Mouse (Mus musculus) limb, embryonic 12.5 days (tissue): ENCODE data around the gene Dact1. TPM values are rescaled to one million over a fixed set of nuclear protein-coding genes. Genes with fewer than 3 reads are reported as not detected.
A peak's percentile ranks its signal among the peaks of the same experiment; 100 is the strongest.

Experiments
- ATAC-seq: fragments of 200-750 bp; cut with Nextera tagmentation; 2 replicates; pipeline ENCODE4 v1.8.0; 2017; ENCODE audit warnings: low read depth, moderate TSS enrichment; ENCODE audit not compliant: insufficient number of reproducible peaks, insufficient read depth, low FRiP score, low TSS enrichment
- H3K27ac ChIP-seq: fragments of 300-500 bp; sonication (generic); 2 replicates; pipeline ENCODE4 v1.5.1; 2016; ENCODE audit warnings: mild to moderate bottlenecking, moderate library complexity
- H3K27me3 ChIP-seq: fragments of 300-500 bp; sonication (generic); 2 replicates; pipeline ENCODE4 v1.6.1; 2016; ENCODE audit warnings: mild to moderate bottlenecking, moderate library complexity
- H3K36me3 ChIP-seq: fragments of 300-500 bp; sonication (generic); 2 replicates; pipeline ENCODE4 v1.6.1; 2016; ENCODE audit warnings: mild to moderate bottlenecking, moderate library complexity
- H3K4me1 ChIP-seq: fragments of 300-500 bp; sonication (generic); replicated peaks from 2 replicates; pipeline ENCODE4 v1.6.1; 2016
- H3K4me2 ChIP-seq: fragments of 300-500 bp; sonication (generic); 2 replicates; pipeline ENCODE4 v1.6.1; 2016; ENCODE audit warnings: mild to moderate bottlenecking, moderate library complexity
- H3K4me3 ChIP-seq: fragments of 300-500 bp; sonication (generic); replicated peaks from 2 replicates; pipeline ENCODE4 v1.5.1; 2016; ENCODE audit warnings: mild to moderate bottlenecking
- H3K9ac ChIP-seq: fragments of 300-500 bp; sonication (generic); replicated peaks from 2 replicates; pipeline ENCODE4 v1.6.1; 2016; ENCODE audit warnings: mild to moderate bottlenecking, moderate library complexity
- H3K9me3 ChIP-seq: fragments of 300-500 bp; sonication (generic); 2 replicates; pipeline ENCODE4 v1.6.1; 2016; ENCODE audit warnings: mild to moderate bottlenecking, moderate library complexity
- WGBS: fragments of 180-500 bp; shearing (Covaris S2); methylation state at CpG from one replicate; pipeline ENCODE4 v1.1.7; 2016; 5-methylcytosine and 5-hydroxymethylcytosine counted together
- polyA plus RNA-seq: library from polyadenylated mRNA; unstranded; fragments of >200 nt; fragmentation: Nextera tagmentation; extraction: Ambion mirVana; gene quantifications from 2 replicates; pipeline ENCODE4 v1.2.1, GENCODE M21; 2016

Dact1 gene
- 29.5 and 29.7 TPM in 2 replicates for polyA plus RNA-seq

GRCm38 (mm10) chr12:71309581-71310067 lies at the start of gene Dact1:
Dact1 (plus strand) TSS chr12:71309884.
- peaks cover 31% of the 10 kb centered on the region for H3K4me1 ChIP-seq
- H3K9me3 ChIP-seq: no peaks in the 10 kb centered on the region
- peak; percentile 81 for ATAC-seq
- H3K9ac ChIP-seq: peak within 1 kb of the TSS; percentile 96
- under 1% methylated on average over 59 of the region's 76 CpGs for WGBS
- H3K4me2 ChIP-seq: peak within 1 kb of the TSS; percentile 71
- peaks cover 21% of the 10 kb centered on the region for H3K36me3 ChIP-seq
- peaks cover 8% of the 10 kb centered on the region; the same call in 1 of the 2 replicates for H3K27me3 ChIP-seq
- peak within 1 kb of the TSS; percentile 74 for H3K4me3 ChIP-seq
- peak within 1 kb of the TSS; percentile 96 for H3K27ac ChIP-seq

DNA sequence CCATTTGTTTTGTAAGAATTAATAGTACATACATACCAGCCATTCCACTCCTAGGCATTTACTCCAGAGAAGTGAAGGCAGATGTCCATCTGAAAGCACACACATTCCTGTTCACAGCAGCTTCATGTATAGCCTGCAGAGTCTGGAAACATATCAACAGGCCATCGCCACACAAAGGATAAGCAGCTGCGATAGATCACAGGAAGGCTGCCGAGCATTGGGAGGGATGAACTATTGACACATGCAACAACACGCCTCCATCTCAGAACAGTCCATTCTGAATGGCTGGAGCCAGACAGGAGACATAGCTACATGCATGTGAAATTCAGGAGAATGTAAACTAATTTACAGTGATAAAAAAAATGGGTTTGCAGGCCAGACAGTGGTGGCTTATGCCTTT lies 45.5 kb upstream of the Dact1 start:
- peaks cover 9% of the 10 kb centered on the region; the same call in 1 of the 2 replicates for H3K9me3 ChIP-seq
- no peaks in the 10 kb centered on the region for H3K36me3 ChIP-seq
- ATAC-seq: no peak
- H3K4me3 ChIP-seq: no peak overlapping the region
- H3K4me2 ChIP-seq: no peak overlapping the region
- H3K9ac ChIP-seq: no peak overlapping the region
- no peaks in the 10 kb centered on the region for H3K4me1 ChIP-seq
- H3K27ac ChIP-seq: no peak overlapping the region
- 88% methylated on average over 4 of the region's 4 CpGs for WGBS
- H3K27me3 ChIP-seq: no peaks in the 10 kb centered on the region

- no peak for ATAC-seq
- Histone ChIP-seq H3K4me3 (no peak overlapping the region), H3K27me3 (no peaks in the 10 kb centered on the region), H3K4me2 (no peak overlapping the region), H3K4me1 (no peaks in the 10 kb centered on the region; the same call in 1 of the 2 replicates), H3K9me3 (peaks cover 9% of the 10 kb centered on the region; the same call in 1 of the 2 replicates), H3K9ac (no peak overlapping the region), H3K27ac (no peak overlapping the region), H3K36me3 (no peaks in the 10 kb centered on the region)
- 86% methylated on average over 7 of the region's 7 CpGs for WGBS
Observed at GRCm38 (mm10) chr12:71269367-71269766, 40.3 kb upstream of the Dact1 start.

GRCm38 (mm10) chr12:71271131-71271530 lies 38.6 kb upstream of the Dact1 start:
- H3K9me3 ChIP-seq: peaks cover 6% of the 10 kb centered on the region; the same call in 1 of the 2 replicates
- no peaks in the 10 kb centered on the region for H3K27me3 ChIP-seq
- no peak overlapping the region for H3K27ac ChIP-seq
- WGBS: 73% methylated on average over 5 of the region's 5 CpGs
- no peaks in the 10 kb centered on the region for H3K36me3 ChIP-seq
- H3K4me2 ChIP-seq: no peak overlapping the region
- H3K4me1 ChIP-seq: no peaks in the 10 kb centered on the region; the same call in 1 of the 2 replicates
- no peak for ATAC-seq
- no peak overlapping the region for H3K9ac ChIP-seq
- H3K4me3 ChIP-seq: no peak overlapping the region

DNA sequence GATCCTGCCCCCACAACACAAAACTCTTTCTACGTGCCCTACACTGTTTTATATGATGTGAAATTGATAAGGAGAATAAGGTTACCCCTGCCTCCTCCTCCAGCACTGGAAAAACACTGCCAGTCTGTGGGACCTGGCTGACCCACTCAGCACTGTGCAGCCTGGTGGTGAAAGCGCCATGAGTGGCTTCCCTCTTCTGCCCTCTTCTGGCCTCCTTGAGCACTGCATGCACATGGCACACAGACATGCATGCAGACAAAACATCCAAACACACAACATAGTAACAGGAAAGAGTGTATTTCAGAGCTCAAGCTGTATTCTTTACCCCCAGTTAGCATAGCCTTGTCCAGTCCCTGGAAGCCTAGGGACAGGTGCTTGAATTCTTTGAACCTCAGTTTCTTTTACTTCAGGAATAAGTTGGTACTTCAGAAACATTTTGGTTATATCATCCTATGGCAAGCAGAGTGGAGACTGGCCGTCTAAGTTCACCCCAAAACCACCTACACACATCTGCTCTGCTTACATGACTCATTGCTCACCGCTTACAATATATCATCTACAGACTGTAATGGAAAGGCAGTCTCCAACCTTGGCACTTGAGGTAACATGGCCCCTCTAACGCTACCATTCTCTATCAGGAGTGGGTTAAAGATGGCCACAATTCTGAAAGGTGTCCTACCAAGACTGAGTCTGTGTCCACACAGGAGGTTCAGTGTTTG lies 35.0 kb upstream of the Dact1 start:
- no peak overlapping the region for H3K27ac ChIP-seq
- no peak overlapping the region for H3K9ac ChIP-seq
- H3K9me3 ChIP-seq: no peaks in the 10 kb centered on the region
- 94% methylated on average over 5 of the region's 5 CpGs for WGBS
- H3K27me3 ChIP-seq: peaks cover 3% of the 10 kb centered on the region; the same call in 1 of the 2 replicates
- H3K4me2 ChIP-seq: no peak overlapping the region
- no peak for ATAC-seq
- no peak overlapping the region for H3K4me3 ChIP-seq
- H3K4me1 ChIP-seq: no peaks in the 10 kb centered on the region; the same call in 1 of the 2 replicates
- no peaks in the 10 kb centered on the region for H3K36me3 ChIP-seq

GRCm38 (mm10) chr12:71275906-71276595 lies 33.6 kb upstream of the Dact1 start:
- WGBS: 85% methylated on average over 8 of the region's 8 CpGs

GRCm38 (mm10) chr12:71279521-71280262 lies 30.0 kb upstream of the Dact1 start:
- Histone ChIP-seq H3K9ac (no peak overlapping the region), H3K9me3 (peaks cover 8% of the 10 kb centered on the region; the same call in 1 of the 2 replicates), H3K4me2 (no peak overlapping the region), H3K27ac (no peak overlapping the region), H3K4me1 (no peaks in the 10 kb centered on the region), H3K27me3 (peaks cover 3% of the 10 kb centered on the region; the same call in 1 of the 2 replicates), H3K36me3 (no peaks in the 10 kb centered on the region), H3K4me3 (no peak overlapping the region)
- no peak for ATAC-seq
- WGBS: 68% methylated on average over 12 of the region's 12 CpGs

More at GRCm38 (mm10) chr12:71275906-71276595, 33.6 kb upstream of the Dact1 start:
- ATAC-seq: no peak
- no peaks in the 10 kb centered on the region for H3K4me1 ChIP-seq
- no peaks in the 10 kb centered on the region for H3K36me3 ChIP-seq
- H3K4me3 ChIP-seq: no peak overlapping the region
- H3K9me3 ChIP-seq: no peaks in the 10 kb centered on the region
- peaks cover 3% of the 10 kb centered on the region; the same call in 1 of the 2 replicates for H3K27me3 ChIP-seq
- no peak overlapping the region for H3K9ac ChIP-seq
- H3K4me2 ChIP-seq: no peak overlapping the region
- H3K27ac ChIP-seq: no peak overlapping the region

DNA sequence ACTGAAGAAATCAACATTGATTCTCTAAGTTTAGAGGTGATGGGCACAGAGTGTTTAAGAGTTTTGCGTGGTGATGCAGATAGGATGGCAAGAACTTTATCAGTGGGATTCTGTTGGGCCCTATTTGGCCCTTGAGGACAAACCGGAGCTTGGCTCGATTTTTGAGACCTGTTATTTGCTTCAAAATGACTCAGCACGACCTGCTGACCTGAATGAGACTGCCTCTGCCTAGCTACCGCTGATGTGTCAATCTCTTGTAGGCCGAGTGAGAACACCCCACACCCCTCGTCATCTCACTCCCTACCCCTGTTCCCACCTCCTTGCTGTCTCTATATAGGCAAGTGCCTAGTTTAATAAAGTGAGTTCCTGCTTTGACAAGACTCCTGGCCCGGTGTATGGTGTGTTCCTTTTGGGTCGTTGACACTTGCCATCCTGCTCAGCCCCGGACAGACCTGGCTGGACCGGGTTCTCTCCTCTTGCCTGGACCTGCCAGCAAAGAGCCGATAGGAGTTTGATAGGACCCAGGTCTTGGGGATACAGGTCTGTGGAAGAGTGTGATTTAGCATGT lies 28.4 kb upstream of the Dact1 start:
- H3K27ac ChIP-seq: no peak overlapping the region

DNA sequence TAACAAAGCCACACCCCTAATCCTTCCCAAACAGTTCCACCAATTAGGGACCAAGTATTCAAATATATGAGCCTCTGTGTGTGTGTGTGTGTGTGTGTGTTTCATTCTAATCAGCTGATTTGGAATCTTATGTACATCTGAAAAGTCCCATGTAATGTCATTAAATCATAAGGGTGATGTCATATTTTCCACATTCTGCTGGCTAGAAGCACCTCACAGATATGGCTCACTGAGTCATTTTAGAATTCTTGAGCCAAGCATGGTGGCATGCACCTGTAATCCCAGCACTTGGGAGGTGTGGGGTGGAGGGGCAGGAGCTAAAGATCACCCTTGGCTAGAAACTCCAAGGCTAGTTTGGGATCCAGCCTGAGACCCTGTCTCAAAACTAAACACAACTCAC lies 24.3 kb upstream of the Dact1 start:
- no peak overlapping the region for H3K4me2 ChIP-seq
- H3K27me3 ChIP-seq: no peaks in the 10 kb centered on the region
- H3K36me3 ChIP-seq: no peaks in the 10 kb centered on the region
- no peak overlapping the region for H3K4me3 ChIP-seq
- no peak overlapping the region for H3K9ac ChIP-seq
- H3K27ac ChIP-seq: no peak overlapping the region
- peaks cover 12% of the 10 kb centered on the region; the same call in 1 of the 2 replicates for H3K9me3 ChIP-seq
- 0 out of 2 replicates have a peak, but pooled peaks cover 4% of the 10 kb centered on the region for H3K4me1 ChIP-seq
- no peak for ATAC-seq

More for the DNA sequence above, 28.4 kb upstream of the Dact1 start:
- WGBS: 85% methylated on average over 12 of the region's 12 CpGs
- Histone ChIP-seq H3K4me3 (no peak overlapping the region), H3K9me3 (peaks cover 8% of the 10 kb centered on the region; the same call in 1 of the 2 replicates), H3K4me1 (no peaks in the 10 kb centered on the region), H3K27me3 (peaks cover 3% of the 10 kb centered on the region; the same call in 1 of the 2 replicates), H3K36me3 (no peaks in the 10 kb centered on the region), H3K4me2 (no peak overlapping the region), H3K9ac (no peak overlapping the region)
- ATAC-seq: no peak

DNA sequence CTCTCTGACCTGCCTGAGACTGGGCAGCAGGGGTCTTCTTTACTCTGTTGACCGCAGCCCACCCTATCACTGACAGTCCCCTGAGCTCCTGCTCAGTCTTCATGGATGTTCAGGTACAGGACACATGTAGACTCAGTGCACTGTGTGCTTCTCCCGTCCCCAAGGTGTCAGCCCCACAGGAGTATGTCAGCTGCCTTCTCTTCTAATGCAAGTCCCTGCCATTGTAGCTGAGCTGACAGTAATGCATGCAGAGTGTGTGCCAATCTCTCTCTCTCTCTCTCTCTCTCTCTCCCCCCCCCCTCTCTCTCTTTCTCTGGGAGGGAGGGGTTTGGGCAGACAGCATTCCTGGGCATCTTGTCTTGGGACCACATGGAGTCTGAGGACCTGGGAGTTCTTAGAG lies 19.2 kb upstream of the Dact1 start:
- H3K9ac ChIP-seq: no peak overlapping the region
- peaks cover 3% of the 10 kb centered on the region; the same call in 1 of the 2 replicates for H3K9me3 ChIP-seq
- no peak for ATAC-seq
- no peak overlapping the region for H3K27ac ChIP-seq
- no peak overlapping the region for H3K4me2 ChIP-seq
- 70% methylated on average over 2 of the region's 2 CpGs for WGBS
- H3K36me3 ChIP-seq: no peaks in the 10 kb centered on the region
- peaks cover 17% of the 10 kb centered on the region; the same call in 1 of the 2 replicates for H3K4me1 ChIP-seq
- H3K27me3 ChIP-seq: no peaks in the 10 kb centered on the region
- H3K4me3 ChIP-seq: no peak overlapping the region
